Mouse (Mus musculus): ENCODE measurements around the gene Prorsd1. TPM values are rescaled to one million over a fixed set of nuclear protein-coding genes. Genes with fewer than 3 reads are reported as not detected.
A peak's percentile ranks its signal among the peaks of the same experiment; 100 is the strongest.
"Not testable (repeated sequence)": the region's sequence is repeated elsewhere in the genome, so short reads cannot be mapped to it uniquely, and the experiment has no call there.

Prorsd1 gene
- polyA plus RNA-seq (2015; fragmentation: Nextera tagmentation; extraction: Ambion mirVana), result 18.1 and 19.9 TPM in 2 replicates

- 2% methylated on average over 40 of the region's 40 CpGs for WGBS
- Histone ChIP-seq H3K9ac (peak within 1 kb of the TSS; percentile 71), H3K4me3 (peak within 1 kb of the TSS; percentile 74), H3K36me3 (peaks cover 14% of the 10 kb centered on the region; the same call in 1 of the 2 replicates), H3K27ac (peak within 1 kb of the TSS; percentile 83), H3K27me3 (no peaks in the 10 kb centered on the region), H3K9me3 (replicated peaks) (no peaks in the 10 kb centered on the region), H3K4me2 (peak within 1 kb of the TSS; percentile 82), H3K4me1 (replicated peaks) (peaks cover 8% of the 10 kb centered on the region; the same call in 1 of the 2 replicates)
- peak; percentile 99 for ATAC-seq (replicated peaks; ENCODE audit: insufficient number of reproducible peaks, insufficient read depth, low FRiP score, low read depth)
Measured at GRCm38 (mm10) chr11:29514682-29515412, at the start of gene Prorsd1. Prorsd1 (minus strand) TSS chr11:29515033.

DNA sequence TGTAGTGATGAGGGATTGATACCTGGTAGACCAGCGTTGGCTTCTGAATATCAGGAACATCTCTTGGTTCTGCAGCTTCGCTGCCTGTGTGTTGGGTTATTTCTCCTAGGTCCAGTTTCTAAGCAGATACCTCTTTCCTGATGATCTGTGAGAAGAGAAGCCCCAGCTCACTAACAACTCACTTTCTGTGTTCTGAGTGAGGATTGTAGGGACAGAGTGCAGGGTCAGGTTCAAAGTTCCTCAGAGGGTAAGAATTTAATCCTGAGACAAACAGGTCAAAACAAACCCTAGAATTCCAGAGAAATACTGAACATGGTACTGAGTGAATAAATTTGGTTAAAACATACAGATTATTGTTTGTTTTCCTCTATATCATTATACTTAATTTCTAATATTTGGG lies 48.6 kb upstream of the Prorsd1 start:
- 70% methylated on average over 2 of the region's 2 CpGs for WGBS
- Histone ChIP-seq H3K9me3 (replicated peaks) (no peaks in the 10 kb centered on the region), H3K4me2 (no peak overlapping the region), H3K36me3 (no peaks in the 10 kb centered on the region), H3K27ac (no peak overlapping the region), H3K9ac (no peak overlapping the region), H3K27me3 (no peaks in the 10 kb centered on the region; the same call in 1 of the 2 replicates), H3K4me3 (no peak overlapping the region), H3K4me1 (replicated peaks) (no peaks in the 10 kb centered on the region)
- no peak for ATAC-seq (replicated peaks; ENCODE audit: insufficient number of reproducible peaks, insufficient read depth, low FRiP score, low read depth)

GRCm38 (mm10) chr11:29560990-29561389 lies 46.2 kb upstream of the Prorsd1 start:
- WGBS, result 80% methylated on average over 3 of the region's 3 CpGs

GRCm38 (mm10) chr11:29560452-29560851 lies 45.6 kb upstream of the Prorsd1 start:
- Histone ChIP-seq H3K9me3 (replicated peaks) (no peaks in the 10 kb centered on the region), H3K27ac (no peak overlapping the region), H3K36me3 (no peaks in the 10 kb centered on the region), H3K4me1 (replicated peaks) (no peaks in the 10 kb centered on the region), H3K9ac (no peak overlapping the region), H3K4me2 (no peak overlapping the region), H3K27me3 (no peaks in the 10 kb centered on the region; the same call in 1 of the 2 replicates), H3K4me3 (no peak overlapping the region)
- WGBS, result 81% methylated on average over 9 of the region's 9 CpGs
- no peak for ATAC-seq (replicated peaks; ENCODE audit: insufficient number of reproducible peaks, insufficient read depth, low FRiP score, low read depth)

More at GRCm38 (mm10) chr11:29560990-29561389, 46.2 kb upstream of the Prorsd1 start:
- H3K36me3 ChIP-seq, result no peaks in the 10 kb centered on the region
- no peak overlapping the region for H3K4me3 ChIP-seq
- no peak overlapping the region for H3K27ac ChIP-seq
- H3K9me3 ChIP-seq (replicated peaks), result no peaks in the 10 kb centered on the region
- H3K4me2 ChIP-seq, result no peak overlapping the region
- no peak for ATAC-seq (replicated peaks; ENCODE audit: insufficient number of reproducible peaks, insufficient read depth, low FRiP score, low read depth)
- H3K27me3 ChIP-seq, result no peaks in the 10 kb centered on the region; the same call in 1 of the 2 replicates
- H3K9ac ChIP-seq, result no peak overlapping the region
- no peaks in the 10 kb centered on the region for H3K4me1 ChIP-seq (replicated peaks)

DNA sequence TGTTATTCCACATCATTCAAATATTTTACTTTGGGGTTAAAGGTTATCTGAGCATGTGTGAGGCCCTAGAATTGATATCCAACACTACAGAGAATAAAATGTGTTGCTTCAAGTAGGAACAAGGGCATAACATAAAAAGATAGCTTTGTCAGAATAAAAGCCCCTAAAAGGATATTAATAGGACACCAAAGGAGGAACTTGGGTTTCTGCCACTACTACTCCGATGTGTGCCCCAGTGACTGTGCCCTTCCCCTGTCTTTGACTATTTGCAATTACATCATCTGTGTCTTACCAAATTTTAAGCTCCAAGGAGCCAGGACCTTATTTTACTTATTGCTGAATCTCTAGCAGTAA lies 34.6 kb upstream of the Prorsd1 start:
- Histone ChIP-seq H3K27ac (no peak overlapping the region), H3K9me3 (replicated peaks) (no peaks in the 10 kb centered on the region), H3K9ac (no peak overlapping the region), H3K27me3 (no peaks in the 10 kb centered on the region), H3K4me2 (no peak overlapping the region), H3K4me3 (no peak overlapping the region), H3K36me3 (peaks cover 24% of the 10 kb centered on the region), H3K4me1 (replicated peaks) (peaks cover 14% of the 10 kb centered on the region)
- WGBS, result 37% methylated on average over 1 of the region's 1 CpGs
- no peak for ATAC-seq (replicated peaks; ENCODE audit: insufficient number of reproducible peaks, insufficient read depth, low FRiP score, low read depth)

- Histone ChIP-seq H3K4me3 (peak overlapping the region; percentile 91), H3K9ac (peak overlapping the region; percentile 93), H3K4me1 (replicated peaks) (peaks cover 14% of the 10 kb centered on the region), H3K27ac (peak overlapping the region; percentile 87), H3K4me2 (peak overlapping the region; percentile 76), H3K9me3 (replicated peaks) (no peaks in the 10 kb centered on the region), H3K27me3 (no peaks in the 10 kb centered on the region), H3K36me3 (peaks cover 31% of the 10 kb centered on the region)
- 22% methylated on average over 23 of the region's 23 CpGs for WGBS
- no peak for ATAC-seq (replicated peaks; ENCODE audit: insufficient number of reproducible peaks, insufficient read depth, low FRiP score, low read depth)
Measured at GRCm38 (mm10) chr11:29548504-29549424, 33.9 kb upstream of the Prorsd1 start.

- H3K27ac ChIP-seq, result peak within 1 kb of the TSS; percentile 87
- WGBS, result under 1% methylated on average over 46 of the region's 46 CpGs
Measured at GRCm38 (mm10) chr11:29547752-29548503, 33.1 kb upstream of the Prorsd1 start, which contains the start of the genes Clhc1 and Rps27a. Clhc1 (plus strand) TSS chr11:29547950. Rps27a (minus strand) TSS chr11:29548109.

GRCm38 (mm10) chr11:29547249-29547751 lies 32.5 kb upstream of the Prorsd1 start:
- Histone ChIP-seq H3K9me3 (replicated peaks) (no peaks in the 10 kb centered on the region), H3K4me3 (peak overlapping the region; percentile 91), H3K9ac (peak overlapping the region; percentile 93), H3K27ac (peak overlapping the region; percentile 87), H3K36me3 (peaks cover 35% of the 10 kb centered on the region), H3K27me3 (no peaks in the 10 kb centered on the region), H3K4me2 (peak overlapping the region; percentile 68), H3K4me1 (replicated peaks) (peaks cover 14% of the 10 kb centered on the region)
- WGBS, result under 1% methylated on average over 27 of the region's 27 CpGs
- ATAC-seq (replicated peaks; ENCODE audit: insufficient number of reproducible peaks, insufficient read depth, low FRiP score, low read depth), result peak; percentile 5; the same call in 1 of the 2 replicates

More at GRCm38 (mm10) chr11:29547752-29548503, 33.1 kb upstream of the Prorsd1 start, which contains the start of the genes Clhc1 and Rps27a:
- Histone ChIP-seq H3K9ac (peak within 1 kb of the TSS; percentile 93), H3K4me2 (peak within 1 kb of the TSS; percentile 76), H3K27me3 (no peaks in the 10 kb centered on the region), H3K4me1 (replicated peaks) (peaks cover 14% of the 10 kb centered on the region), H3K4me3 (peak within 1 kb of the TSS; percentile 91), H3K36me3 (peaks cover 34% of the 10 kb centered on the region), H3K9me3 (replicated peaks) (no peaks in the 10 kb centered on the region)
- ATAC-seq (replicated peaks; ENCODE audit: insufficient number of reproducible peaks, insufficient read depth, low FRiP score, low read depth), result peak; percentile 94

DNA sequence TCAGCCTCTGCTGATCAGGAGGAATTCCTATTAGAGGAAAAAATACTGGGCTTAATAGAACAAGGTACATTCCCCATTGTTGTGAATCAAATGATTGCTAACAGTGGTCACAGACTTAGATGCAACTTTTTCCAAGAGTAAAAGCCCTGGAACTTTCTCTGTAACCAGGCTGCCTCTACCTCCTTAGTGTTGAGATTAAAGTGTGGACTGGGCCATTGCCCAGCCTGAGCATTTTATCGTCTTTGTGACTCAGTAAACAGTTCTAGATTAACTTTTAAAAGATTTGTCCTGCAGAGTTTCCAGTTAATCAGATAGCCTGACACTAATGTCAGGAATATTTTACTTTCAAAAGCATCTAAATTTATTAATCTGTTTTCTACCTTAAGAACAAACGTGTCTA lies 31.9 kb upstream of the Prorsd1 start:
- peak overlapping the region; percentile 87; the same call in 1 of the 2 replicates for H3K27ac ChIP-seq
- H3K9ac ChIP-seq, result peak overlapping the region; percentile 93
- peaks cover 38% of the 10 kb centered on the region for H3K36me3 ChIP-seq
- peaks cover 14% of the 10 kb centered on the region for H3K4me1 ChIP-seq (replicated peaks)
- H3K9me3 ChIP-seq (replicated peaks), result no peaks in the 10 kb centered on the region
- H3K4me2 ChIP-seq, result peak overlapping the region; percentile 68
- peak overlapping the region; percentile 91 for H3K4me3 ChIP-seq
- no peaks in the 10 kb centered on the region for H3K27me3 ChIP-seq
- ATAC-seq (replicated peaks; ENCODE audit: insufficient number of reproducible peaks, insufficient read depth, low FRiP score, low read depth), result no peak
- WGBS, result 9% methylated on average over 2 of the region's 2 CpGs

- Histone ChIP-seq H3K4me3 (peak overlapping the region; percentile 91), H3K9ac (peak overlapping the region; percentile 93; the same call in 1 of the 2 replicates), H3K4me2 (peak overlapping the region; percentile 68), H3K27ac (0 out of 2 replicates have a peak overlapping the region, but pooled peaks have one; percentile 87), H3K4me1 (replicated peaks) (peaks cover 14% of the 10 kb centered on the region), H3K36me3 (peaks cover 42% of the 10 kb centered on the region)
- 83% methylated on average over 2 of the region's 2 CpGs for WGBS
- not testable (repeated sequence) for ATAC-seq (replicated peaks; ENCODE audit: insufficient number of reproducible peaks, insufficient read depth, low FRiP score, low read depth); H3K9me3 ChIP-seq (replicated peaks); H3K27me3 ChIP-seq
Measured at GRCm38 (mm10) chr11:29546297-29546696, 31.5 kb upstream of the Prorsd1 start.

Measured in heart, embryonic 15.5 days (tissue).